Mouse (Mus musculus): Measurements from ENCODE around the gene Pik3r5. TPM values are rescaled to one million over a fixed set of nuclear protein-coding genes. Genes with fewer than 3 reads are reported as not detected.
A peak's percentile ranks its signal among the peaks of the same experiment; 100 is the strongest.

Pik3r5 gene
- total RNA-seq, 4 experiments from 2014 or later = 0.31 to 1.6 (median 0.70) TPM

DNA sequence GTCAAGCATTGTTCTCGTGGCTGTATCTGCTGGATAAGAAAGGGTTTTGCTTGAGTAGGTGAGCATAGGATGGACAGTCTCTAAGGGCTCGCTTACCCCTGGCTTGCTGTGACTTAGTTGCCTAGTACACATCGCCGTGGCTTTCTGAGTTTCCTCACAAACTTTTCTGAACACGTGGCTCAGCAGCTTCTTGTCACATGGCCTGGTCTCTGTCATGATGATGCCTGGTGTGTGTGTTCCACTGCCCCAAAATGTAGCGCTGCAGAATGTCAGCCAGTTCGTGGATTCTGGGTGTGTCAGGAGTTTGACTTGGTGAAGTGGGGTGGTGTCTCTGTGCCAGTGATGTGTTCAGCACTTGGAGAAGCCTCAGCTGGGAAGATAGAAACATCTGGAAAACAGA is 16.4 kb downstream of the Pik3r5 start:
- DNase-seq (ENCODE audit: low spot score) = no peak

DNA sequence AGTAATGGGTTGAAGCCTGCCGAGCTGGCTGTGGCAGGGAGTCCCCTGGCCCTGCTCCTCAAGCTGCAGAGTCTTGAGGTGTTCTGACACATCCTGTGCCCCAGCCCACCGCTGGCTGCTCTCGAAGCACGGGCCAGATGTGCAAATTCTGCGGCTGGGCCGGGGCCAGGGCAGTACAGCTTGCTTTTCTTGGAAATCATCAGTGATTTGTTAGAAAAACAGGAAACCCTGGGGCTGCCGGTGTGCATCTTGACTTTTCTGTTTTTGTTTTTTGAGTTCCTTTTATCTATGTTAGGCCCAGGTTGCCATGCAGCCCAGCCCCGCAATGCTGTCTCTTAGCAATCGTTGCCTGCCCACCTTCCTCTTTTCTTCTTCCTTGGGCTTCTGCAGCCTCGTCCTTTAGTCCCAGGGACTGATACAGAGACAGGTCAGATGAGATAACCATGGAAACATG is 19.4 kb downstream of the Pik3r5 start:
- DNase-seq (ENCODE audit: low spot score) = no peak

DNA sequence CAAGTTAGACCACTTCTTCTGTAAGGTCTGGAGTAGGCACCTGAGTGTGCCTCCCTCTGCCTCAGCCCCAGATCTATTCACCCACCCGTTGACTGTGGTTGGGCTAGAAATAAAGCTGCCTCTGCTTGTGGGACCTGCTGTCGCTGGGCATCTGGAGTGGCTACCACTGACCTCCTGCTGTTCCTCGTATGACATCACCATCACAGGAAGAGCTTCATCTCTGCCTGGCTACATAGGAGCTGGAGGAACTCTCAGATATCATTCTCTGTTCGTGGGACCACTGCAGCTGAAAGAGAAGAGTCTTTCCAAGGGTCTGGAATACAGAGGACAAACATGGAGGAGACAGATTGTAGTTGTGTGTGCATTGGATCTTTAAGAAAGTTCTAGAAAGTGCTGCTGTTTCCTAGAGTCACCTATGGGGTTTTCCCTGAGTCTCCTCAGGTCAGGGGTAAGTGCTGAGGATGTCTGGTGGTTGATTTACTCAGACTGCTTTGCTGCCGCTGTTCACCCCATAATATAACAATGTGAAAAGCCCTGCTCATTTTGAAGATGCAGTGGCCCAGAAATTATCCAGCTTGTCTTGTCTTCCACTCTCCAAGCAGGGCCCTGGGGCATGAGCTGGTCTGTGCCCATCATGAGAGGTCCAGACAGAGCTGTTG is 20.0 kb downstream of the Pik3r5 start:
- no peak for DNase-seq (ENCODE audit: low spot score)

DNA sequence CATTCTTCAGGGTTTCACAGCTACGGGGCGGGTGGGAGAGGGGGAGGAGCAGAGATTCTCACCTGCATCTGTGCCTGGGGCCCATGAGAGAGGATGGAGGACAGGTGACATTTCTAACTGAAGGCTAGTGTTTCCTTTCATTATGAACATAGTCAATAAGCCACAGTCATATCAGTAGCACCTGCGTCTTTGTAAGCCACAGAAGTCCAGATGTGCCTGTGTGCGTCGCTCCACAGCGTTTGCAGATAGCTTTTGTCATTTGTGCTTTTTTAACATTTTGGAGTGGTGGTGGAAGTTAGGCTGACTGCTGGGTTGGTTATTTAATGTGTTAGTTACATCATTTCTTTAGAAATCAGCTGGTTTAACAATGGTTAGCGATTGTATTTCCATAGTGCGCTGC is 20.8 kb downstream of the Pik3r5 start:
- no peak for DNase-seq (ENCODE audit: low spot score)

DNA sequence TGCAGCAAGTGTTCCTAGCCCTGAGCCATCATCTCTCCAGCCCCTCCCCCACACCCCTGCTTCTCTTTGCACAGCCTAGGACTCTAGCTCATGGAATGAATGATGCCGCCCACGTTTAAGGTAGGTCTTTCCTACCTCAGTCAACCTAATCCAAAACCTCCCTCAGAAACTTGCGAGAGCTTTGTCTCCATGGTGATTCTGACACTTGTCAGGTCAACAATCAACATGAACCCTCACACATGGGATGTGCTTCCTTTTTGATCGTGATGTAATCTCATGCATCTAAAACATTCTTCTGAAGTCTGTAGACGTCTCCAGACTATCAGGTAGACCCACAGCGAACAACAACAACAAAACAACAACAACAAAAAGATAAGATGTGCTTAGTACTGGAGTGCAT is 21.4 kb downstream of the Pik3r5 start:
- no peak for DNase-seq (ENCODE audit: low spot score)

DNA sequence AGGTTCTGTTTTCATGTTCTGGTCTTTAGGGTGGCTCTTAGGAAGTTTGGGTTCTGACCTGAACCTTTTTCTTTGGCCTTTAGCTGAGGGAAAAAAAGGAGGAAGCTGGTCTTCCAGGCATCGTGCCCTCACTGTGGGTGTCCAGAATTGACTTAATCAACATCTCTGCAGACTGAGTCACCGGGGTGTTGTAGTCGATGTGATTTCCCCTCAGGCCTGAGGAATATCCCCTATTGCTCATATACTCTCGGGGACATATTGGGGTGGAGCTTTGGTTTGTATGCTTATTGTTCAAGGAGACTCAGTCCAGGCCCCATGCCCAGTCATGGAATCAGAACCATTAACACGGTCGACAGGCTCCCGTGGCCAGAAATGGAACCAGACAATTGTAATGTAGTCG is 26.2 kb downstream of the Pik3r5 start:
- DNase-seq (ENCODE audit: low spot score) = no peak

DNA sequence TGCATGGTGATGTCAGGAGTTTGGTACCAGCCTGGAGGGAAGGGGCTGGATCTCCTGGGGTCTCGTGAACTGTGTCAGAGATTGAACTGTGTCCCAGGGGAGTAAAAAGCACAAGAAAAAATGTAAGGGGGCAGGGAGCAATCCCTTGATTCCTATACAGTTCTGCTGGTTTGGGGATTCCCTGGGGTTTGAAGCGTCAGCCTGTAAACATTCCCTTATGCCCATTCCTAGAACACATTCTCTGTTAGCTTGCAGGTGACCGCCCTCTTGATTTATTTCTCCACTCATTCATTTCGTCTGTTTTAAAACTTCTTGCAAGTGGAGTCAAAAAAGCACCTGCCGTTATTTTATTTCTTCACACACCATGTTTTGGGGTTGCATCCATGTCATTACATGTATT is 27.1 kb downstream of the Pik3r5 start:
- no peak for DNase-seq (ENCODE audit: low spot score)

DNA sequence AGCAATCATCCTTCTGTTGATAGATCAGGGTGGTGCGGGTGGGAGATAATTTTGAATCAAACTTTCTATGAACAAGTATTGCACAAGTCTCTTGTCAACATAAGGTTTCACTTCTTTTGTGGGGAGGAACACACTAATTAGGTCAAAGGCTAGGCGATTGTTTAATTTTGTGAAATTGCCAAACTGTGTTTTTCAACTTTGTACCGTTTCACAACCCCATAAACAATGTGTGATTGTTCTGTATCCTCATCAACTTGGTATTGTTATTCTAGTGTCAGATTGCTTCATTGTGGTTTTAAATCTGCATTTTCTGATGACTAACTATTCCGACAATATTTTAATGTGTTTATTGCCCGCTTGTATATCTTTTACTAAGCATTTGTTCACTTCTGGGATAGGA is 27.6 kb downstream of the Pik3r5 start:
- no peak for DNase-seq (ENCODE audit: low spot score)

DNA sequence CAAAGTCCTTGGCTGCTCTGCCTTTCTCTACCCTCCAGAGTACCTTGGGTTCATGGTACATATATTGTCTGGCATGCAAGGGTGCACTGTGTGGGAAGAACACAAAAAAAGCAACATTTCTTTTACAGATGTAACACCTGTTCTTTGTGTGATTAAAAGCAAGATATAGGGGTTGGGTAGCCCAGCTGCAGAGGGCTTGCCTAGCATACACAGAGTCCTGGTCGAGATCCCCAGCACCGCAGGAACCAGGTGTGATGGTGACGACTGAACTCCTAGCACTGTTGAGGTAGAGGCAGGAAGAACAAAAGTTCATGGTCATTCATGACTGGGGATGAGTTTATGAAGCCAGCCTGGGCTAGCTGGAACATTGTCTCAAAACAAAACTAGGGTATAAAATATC is 30.8 kb downstream of the Pik3r5 start:
- DNase-seq (ENCODE audit: low spot score) = no peak

DNA sequence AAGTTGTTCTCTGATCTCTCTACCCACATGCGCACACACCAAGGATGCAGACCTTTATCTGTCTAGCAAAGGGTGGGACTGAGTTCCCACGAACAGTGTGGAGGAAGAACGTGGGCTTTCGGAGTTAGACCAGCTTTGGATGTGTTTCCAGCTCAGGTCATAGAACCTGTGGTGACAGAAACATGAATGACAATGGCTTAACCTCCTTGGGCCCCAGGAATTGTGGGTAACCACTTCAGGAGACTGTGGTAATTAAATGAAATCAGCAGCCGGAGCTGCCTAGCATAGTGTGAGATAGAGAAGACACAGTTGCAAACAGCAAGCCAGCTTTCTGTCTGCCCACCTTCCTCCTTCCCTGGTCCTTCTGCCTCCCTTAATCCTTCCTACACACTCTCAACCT is 32.3 kb downstream of the Pik3r5 start:
- DNase-seq (ENCODE audit: low spot score) = no peak

DNA sequence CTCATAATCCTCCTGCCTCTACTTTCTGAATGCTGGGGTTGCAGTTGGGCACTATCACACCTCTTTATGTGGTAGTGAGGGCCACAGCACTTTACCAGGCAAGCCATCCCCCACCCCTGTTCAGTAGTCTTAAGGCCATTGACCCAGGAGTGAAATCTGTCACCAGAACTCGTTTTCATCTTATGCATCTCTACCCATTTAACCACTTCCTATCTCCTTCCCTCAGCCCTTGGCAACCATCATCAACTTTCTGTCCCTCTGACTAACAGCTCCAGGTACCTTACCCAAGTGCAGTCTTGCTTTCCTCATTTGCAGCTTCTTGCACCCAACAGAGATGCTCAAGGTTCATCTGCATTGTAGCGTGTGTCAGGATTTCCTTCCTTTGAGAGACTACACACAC is 33.2 kb downstream of the Pik3r5 start:
- no peak for DNase-seq (ENCODE audit: low spot score)

DNA sequence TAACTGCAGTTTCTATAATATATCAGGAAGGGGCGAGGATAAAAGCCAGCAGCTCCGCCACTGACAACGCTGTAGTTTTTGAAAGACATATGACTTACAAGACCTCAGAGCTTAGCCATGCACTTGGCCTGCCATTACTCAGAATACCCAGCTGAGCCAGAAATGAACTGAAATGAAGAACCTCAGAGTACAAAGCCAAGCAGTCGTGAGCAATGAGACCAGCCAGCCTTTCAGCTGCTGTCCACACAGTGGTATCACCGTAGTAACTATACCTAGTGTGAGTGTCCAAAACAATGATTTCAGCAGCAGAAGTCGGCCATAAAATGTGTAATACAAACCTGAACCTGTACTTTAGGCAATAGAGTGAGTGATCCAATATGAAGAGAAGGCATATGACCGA is 35.5 kb downstream of the Pik3r5 start:
- no peak for DNase-seq (ENCODE audit: low spot score)

DNA sequence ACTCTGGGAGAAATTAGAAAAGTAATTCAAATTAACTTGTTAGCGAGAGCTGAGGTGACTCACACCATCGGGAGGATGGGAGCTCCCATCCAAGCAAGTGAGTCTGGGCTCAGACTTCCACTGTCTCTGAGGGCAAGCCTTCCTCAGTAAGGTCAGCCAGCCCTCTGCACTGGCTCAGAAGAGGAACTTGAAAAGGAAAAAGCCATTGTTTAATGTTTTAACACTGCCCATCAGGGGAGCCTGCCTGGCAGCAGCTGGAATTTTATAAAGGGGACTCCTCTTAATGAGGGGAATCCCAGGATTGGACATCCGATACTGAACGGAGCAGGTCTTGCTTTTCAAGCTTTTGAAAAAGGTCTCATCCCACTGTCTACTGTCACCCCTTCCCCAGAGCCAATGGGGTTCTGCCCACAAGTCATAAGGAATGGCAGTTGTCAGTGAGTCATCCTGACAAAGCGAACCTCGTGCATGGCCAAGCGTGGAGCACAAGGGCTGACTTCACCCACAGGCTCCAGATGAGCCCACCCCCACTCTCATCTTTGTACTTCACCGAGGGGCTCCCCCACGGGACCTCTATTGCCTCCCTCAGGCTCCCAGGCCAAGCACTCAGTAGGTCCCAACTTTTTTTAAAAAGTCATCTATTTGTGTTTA is 36.2 kb downstream of the Pik3r5 start:
- DNase-seq (ENCODE audit: low spot score) = peak; percentile 23

DNA sequence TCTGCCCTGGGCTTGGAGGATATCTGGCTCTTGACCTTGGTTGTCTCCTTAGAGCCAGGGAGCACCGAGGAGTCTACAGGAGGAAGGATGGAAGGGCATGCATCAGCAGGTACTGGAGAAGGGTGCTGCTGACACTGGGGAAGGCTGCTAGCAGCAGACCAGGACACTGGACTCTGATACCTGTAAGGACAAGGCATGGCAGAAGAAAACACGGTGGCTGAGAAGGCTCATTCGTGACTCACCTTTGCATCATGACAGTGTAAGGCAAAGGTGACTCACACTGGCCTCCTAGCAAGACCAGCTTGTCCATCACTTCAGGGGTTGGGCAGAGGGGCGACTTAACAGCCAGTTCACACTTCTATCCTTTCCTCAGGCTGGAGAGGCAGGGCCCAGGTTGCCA is 37.0 kb downstream of the Pik3r5 start:
- DNase-seq (ENCODE audit: low spot score) = no peak

DNA sequence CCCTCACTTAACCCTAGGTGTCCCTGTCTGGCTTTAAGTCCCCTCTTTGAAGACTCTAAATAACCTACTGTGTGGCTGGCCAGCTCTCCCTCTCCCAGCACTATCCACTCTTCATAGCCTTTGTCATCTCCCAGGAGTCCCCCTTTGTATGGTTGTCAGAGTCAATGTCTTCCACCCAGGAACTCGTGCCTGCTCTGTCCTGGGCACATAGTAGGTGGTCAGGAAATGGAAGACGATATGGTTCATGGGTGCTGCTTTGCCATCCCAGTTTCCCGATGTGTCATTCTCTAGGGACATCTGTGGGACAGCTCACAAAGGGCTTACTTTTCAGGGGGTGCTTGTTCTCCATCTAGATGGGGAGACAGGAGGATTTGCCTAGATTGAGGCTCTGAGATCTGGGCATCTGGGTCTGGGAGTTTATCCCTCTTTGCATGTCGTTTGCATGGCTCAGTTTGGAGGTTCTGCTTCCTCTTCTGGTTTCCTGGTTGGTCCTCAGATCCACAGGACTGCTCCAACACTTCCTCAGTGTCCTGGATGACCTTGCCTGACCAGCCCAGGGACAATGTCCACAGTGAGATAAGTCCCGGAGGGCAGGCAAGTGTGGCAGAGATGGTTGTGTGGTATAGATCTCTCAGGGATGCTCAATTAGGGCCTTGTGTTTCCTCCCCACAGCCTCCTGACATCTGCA is 40.4 kb downstream of the Pik3r5 start:
- DNase-seq (ENCODE audit: low spot score) = no peak

DNA sequence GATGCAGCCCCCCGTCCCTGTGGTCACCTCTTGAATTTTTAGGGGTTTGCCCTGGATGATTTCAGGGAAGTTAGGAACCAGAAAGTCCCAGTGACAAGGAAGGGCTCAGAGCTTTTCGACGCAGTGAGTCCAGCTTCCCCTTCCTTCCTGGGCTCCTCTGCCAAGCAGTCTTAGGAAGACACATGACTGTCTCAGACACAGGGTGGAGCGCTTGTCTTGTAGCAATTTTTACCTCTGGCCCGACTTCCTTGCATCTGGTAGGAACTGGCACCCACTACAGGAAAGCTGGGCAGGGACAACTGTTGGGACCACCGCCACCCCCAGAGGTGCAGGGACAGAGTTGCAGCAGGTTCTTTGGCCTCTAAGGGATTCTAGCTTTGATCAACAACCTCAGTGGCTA is 42.7 kb downstream of the Pik3r5 start:
- DNase-seq (ENCODE audit: low spot score) = peak; percentile 30

DNA sequence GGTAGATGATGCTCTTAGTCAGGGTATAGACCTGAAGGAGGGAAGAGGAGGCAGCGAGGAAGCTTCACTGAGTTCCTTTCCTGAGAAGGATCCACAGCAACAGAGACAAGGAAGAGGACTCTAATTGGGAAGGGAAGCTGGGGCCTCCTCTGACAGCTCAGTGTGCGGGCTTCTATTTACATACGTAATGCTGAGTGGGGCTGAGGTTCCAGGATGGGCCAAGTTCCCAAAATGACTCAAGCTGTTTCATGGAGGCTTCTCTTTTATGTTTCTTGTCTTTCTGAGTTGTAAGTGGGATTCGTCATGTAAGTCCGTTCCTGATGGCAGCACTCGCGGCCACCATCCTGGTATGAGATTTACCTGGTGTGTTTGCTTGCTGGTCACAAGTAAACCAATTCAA is 43.8 kb downstream of the Pik3r5 start:
- no peak for DNase-seq (ENCODE audit: low spot score)

DNA sequence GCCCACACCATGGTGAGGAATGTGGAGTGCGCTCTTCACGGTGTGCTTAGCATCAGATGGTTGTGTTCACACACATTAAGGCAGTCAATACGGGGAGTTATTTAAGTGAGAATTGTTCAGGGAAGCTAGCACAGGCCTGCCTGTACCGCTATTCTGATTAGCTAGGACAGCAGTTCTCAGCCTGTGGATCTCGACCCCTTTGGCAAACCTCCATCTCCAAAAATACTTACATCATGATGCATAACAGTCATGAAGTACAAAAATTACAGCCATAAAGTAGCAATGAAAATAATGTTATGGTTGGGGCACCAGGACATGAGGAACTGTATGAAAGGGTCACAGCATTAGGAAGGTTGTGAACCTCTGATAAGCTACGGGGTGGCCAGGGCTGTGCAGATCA is 45.7 kb downstream of the Pik3r5 start:
- no peak for DNase-seq (ENCODE audit: low spot score)

DNA sequence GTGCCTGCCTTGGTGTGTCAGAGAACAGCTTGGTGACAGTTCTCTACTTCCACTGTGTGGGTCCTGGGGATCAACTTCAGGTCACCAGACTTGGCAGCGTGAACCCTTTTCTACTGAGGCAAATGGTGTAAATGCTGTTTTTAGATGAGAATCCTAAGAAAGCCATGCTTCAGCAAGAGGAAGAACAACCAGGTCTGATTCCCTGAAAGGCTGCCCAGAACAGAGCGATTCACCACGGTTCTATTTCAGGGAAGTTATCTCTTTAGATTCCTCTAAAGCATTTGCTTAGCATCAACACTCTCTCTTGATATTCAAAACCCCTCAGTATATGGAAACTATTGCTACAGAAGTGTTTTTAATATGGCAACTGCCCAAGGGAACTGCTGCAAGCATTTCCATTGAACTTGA is 46.7 kb downstream of the Pik3r5 start:
- no peak for DNase-seq (ENCODE audit: low spot score)

DNA sequence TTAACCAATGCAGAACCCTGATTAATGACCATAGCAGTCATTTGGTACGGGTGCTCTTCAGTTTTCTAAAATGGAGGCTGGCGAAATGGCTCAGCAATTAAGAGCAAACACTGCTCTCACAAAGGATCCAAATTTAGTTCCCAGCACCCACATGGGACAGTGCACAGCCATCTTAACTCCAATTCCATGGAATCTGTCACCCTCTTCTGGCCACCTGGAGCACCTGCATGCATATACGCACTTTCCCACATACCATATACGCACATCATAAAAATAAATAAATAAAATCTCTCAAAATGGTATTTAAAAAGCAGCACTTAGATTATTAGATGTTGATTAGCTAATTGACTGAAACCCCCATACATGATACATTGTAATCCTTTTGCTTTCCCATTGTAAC is 48.7 kb downstream of the Pik3r5 start:
- DNase-seq (ENCODE audit: low spot score) = no peak

DNA sequence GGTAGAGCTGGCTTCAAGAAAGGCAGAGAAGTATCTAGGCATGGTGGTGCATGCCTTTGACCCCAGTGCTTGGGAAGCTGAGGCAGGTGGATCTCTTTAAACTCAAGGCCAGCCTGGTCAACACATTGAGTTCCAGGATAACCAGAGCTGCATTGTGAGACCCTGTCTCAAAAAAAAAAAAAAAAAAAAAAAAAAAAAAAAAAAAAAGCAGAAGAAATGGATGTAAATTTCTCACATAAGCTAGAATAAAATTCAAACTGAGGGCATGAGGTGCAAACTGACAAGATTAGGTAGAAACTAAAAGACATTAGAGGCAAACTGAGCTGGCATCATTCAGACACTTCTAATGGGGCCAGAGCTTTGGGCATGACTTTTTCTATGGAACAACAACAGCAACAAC is 50.1 kb downstream of the Pik3r5 start:
- DNase-seq (ENCODE audit: low spot score) = no peak

DNA sequence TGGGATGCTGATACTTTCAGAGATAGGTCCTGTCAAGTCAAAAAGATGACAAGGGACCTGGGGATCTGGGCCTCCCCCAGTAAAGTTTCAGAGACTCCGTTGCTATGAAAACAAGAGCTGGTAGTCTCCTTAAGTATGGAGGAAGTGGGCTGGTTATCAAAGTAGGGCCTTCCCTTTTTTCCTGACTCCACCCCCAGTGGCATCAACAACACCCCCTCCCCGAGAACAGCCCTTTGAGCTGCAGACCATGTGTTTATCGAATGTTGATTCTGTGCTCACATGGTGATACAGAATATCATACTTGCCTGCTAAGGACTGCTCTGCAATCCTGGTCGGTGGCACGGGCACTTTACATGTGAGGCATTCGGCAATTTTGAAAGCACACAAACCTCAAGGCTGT is 51.3 kb downstream of the Pik3r5 start:
- no peak for DNase-seq (ENCODE audit: low spot score)

DNA sequence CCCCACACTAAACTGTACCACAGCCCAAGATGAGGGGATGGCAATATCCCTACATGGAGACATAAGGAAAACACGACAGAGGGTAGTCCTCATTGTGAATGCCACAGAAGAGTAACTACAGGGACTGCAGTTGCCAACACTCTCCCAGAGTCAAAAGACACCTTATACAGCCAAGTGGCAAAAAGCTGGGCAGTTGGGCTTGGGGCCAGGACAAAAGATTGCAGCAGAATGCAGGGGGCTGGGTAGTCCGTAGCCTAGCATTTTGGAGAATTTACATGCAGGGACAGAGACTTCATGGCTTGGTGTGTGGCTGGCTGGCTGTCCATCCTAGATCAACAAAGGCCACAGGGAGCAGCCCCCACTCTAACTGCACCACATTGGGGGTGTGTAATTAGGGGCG is 52.5 kb downstream of the Pik3r5 start:
- DNase-seq (ENCODE audit: low spot score) = no peak
